Mouse (Mus musculus): ENCODE data around the gene Usp53. TPM values are rescaled to one million over a fixed set of nuclear protein-coding genes. Genes with fewer than 3 reads are reported as not detected.

The Usp53 gene
- polyA plus RNA-seq, 1 experiment: 6.3 TPM

- no peak for DNase-seq (ENCODE audit: low read depth)
Observed at GRCm38 (mm10) chr3:122887505-122888301, 96.6 kb downstream of the Usp53 start.

Other genes with a start within 250 kb of the Usp53 start
- gene Fabp2, start 89.4 kb downstream of the Usp53 start, polyA plus RNA-seq (2012; rRNA removed): not detected in 2 replicates
- not detected in 2 replicates for gene Gm10959, start 65.2 kb downstream of the Usp53 start, polyA plus RNA-seq (2012; rRNA removed)
- gene 1810037I17Rik, start 60.3 kb downstream of the Usp53 start, polyA plus RNA-seq (2012; rRNA removed): 67.0 and 84.7 TPM in 2 replicates
- gene Myoz2, start 50.5 kb upstream of the Usp53 start, polyA plus RNA-seq (2012; rRNA removed): 0.15 TPM in 1 of 2 replicates, not detected in the other

All from gonadal fat pad, adult 2 months (tissue).